In the genomic region with DNA sequence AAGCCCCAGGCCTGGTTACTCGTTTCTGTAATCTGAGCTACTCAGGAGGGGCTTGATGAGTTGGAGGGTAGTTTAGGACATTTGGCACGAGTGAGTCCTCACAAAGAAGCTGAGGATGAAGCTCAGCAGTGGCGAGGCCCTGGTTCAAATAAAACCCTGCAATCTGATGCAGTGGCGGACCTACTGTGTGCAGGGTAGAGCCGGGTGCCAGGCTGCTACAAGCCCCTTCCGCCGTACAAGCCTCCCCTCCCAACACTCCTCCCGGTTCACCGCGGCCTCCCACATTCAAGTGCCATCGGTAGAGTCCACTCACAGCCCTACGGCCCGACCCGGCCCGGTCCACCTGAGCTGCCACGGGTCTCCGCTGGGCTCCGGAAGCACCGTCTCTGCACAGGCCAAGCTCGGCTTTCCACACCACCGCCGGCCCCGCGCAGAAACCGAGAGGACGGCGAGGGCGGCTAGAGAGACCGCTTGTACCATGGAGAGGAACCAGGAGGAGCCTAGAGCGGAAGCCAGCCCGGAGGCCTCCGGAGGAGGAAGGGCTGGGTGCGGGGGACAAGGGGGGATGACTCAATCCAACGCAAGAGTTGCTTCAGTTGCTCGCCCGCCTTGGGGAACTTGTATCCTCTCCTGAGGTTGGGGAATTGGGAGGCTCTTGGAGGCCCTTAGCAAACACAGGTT, we compare ENCODE assay signal across 8 mouse cellular contexts. TPM values are rescaled to one million over a fixed set of nuclear protein-coding genes. Genes with fewer than 3 reads are reported as not detected.
DNase-seq lines count a peak whose midpoint lies in the region; ATAC-seq and TF ChIP-seq lines count a peak whose summit lies in the region.

Gene Arl14ep, minus strand, starts transcription at position 466 of the 681 bp plus-strand sequence.

- H3K4me2 ChIP-seq in embryonic facial prominence, embryonic 13.5 days: peak within 1 kb of the TSS; percentile 64
- H3K4me2 ChIP-seq in limb, embryonic 12.5 days: peak within 1 kb of the TSS; percentile 56
- H3K4me2 ChIP-seq in midbrain, embryonic 15.5 days: peak within 1 kb of the TSS; percentile 81

- WGBS in embryonic facial prominence, embryonic 13.5 days: under 1% methylated on average over 36 of the region's 36 CpGs
- WGBS in kidney, adult 2 months: 1% methylated on average over 36 of the region's 36 CpGs
- 1% methylated on average over 36 of the region's 36 CpGs for WGBS in limb, embryonic 12.5 days
- WGBS in midbrain, embryonic 15.5 days: under 1% methylated on average over 36 of the region's 36 CpGs
- WGBS in spleen, adult 2 months: 2% methylated on average over 36 of the region's 36 CpGs

- DNase-seq in 3134 (ENCODE audit: extremely low read depth, insufficient read length, low spot score): peak; percentile 89
- peak; percentile 91 for DNase-seq in adrenal gland, postnatal 36 days
- peak; percentile 87 to 90 for DNase-seq in heart, adult 18-20 months
- peak; percentile 90 for DNase-seq in kidney, adult 2 months
- peak; percentile 59 to 70 for DNase-seq in spleen, adult 2 months (ENCODE audit: low read depth in 1 of 2, low spot score in 2 of 2)

- H3K4me3 ChIP-seq in embryonic facial prominence, embryonic 13.5 days: peak within 1 kb of the TSS; percentile 84
- H3K4me3 ChIP-seq in kidney, adult 2 months (ENCODE audit: insufficient read depth, low read depth, low read length): peak within 1 kb of the TSS; percentile 99
- H3K4me3 ChIP-seq in limb, embryonic 12.5 days (replicated peaks): peak within 1 kb of the TSS; percentile 87
- H3K4me3 ChIP-seq in midbrain, embryonic 15.5 days: peak within 1 kb of the TSS; percentile 73
- peak within 1 kb of the TSS; percentile 92 for H3K4me3 ChIP-seq in spleen, adult 2 months (ENCODE audit: extremely low read depth, insufficient read depth, insufficient read length)

- peaks cover 7% of the 10 kb centered on the region; the same call in 1 of the 2 replicates for H3K36me3 ChIP-seq in embryonic facial prominence, embryonic 13.5 days
- H3K36me3 ChIP-seq in kidney, adult 2 months (ENCODE audit: control insufficient read depth, insufficient read depth, low read length): no peaks in the 10 kb centered on the region
- H3K36me3 ChIP-seq in limb, embryonic 12.5 days: peaks cover under 1% of the 10 kb centered on the region; the same call in 1 of the 2 replicates
- H3K36me3 ChIP-seq in midbrain, embryonic 15.5 days (replicated peaks): no peaks in the 10 kb centered on the region
- no peaks in the 10 kb centered on the region; the same call in 1 of the 2 replicates for H3K36me3 ChIP-seq in spleen, adult 2 months (ENCODE audit: control insufficient read depth, insufficient read depth, low read length)

- H3K9ac ChIP-seq in embryonic facial prominence, embryonic 13.5 days: peak within 1 kb of the TSS; percentile 95
- peak within 1 kb of the TSS; percentile 88 for H3K9ac ChIP-seq in limb, embryonic 12.5 days (replicated peaks)
- peak within 1 kb of the TSS; percentile 99 for H3K9ac ChIP-seq in midbrain, embryonic 15.5 days

- H3K9me3 ChIP-seq in embryonic facial prominence, embryonic 13.5 days: no peaks in the 10 kb centered on the region
- H3K9me3 ChIP-seq in limb, embryonic 12.5 days: no peaks in the 10 kb centered on the region
- no peaks in the 10 kb centered on the region for H3K9me3 ChIP-seq in midbrain, embryonic 15.5 days

- peak within 1 kb of the TSS; percentile 68 for H3K27ac ChIP-seq in embryonic facial prominence, embryonic 13.5 days
- H3K27ac ChIP-seq in kidney, adult 2 months (ENCODE audit: insufficient read depth, low read depth, low read length): peak within 1 kb of the TSS; percentile 76
- H3K27ac ChIP-seq in limb, embryonic 12.5 days: peak within 1 kb of the TSS; percentile 73
- H3K27ac ChIP-seq in midbrain, embryonic 15.5 days: peak within 1 kb of the TSS; percentile 63
- peak within 1 kb of the TSS; percentile 43; the same call in 1 of the 2 replicates for H3K27ac ChIP-seq in spleen, adult 2 months (ENCODE audit: insufficient read depth, low read length)

- TF ChIP-seq POLR2A in kidney, adult 2 months (IDR thresholded peaks at IDR 0.05; ENCODE audit: low read depth, low read length): peak; percentile 39
- peak; percentile 31 for TF ChIP-seq POLR2A in spleen, adult 2 months (IDR thresholded peaks at IDR 0.05; ENCODE audit: low read depth, low read length)

- no peaks in the 10 kb centered on the region for H3K27me3 ChIP-seq in embryonic facial prominence, embryonic 13.5 days
- no peaks in the 10 kb centered on the region for H3K27me3 ChIP-seq in kidney, adult 2 months (replicated peaks; ENCODE audit: control insufficient read depth, insufficient read depth, low read length)
- no peaks in the 10 kb centered on the region; the same call in 1 of the 2 replicates for H3K27me3 ChIP-seq in limb, embryonic 12.5 days
- no peaks in the 10 kb centered on the region for H3K27me3 ChIP-seq in midbrain, embryonic 15.5 days (replicated peaks)
- no peaks in the 10 kb centered on the region for H3K27me3 ChIP-seq in spleen, adult 2 months (ENCODE audit: control insufficient read depth, insufficient read depth, low read length)

- peak; percentile 96 for ATAC-seq in embryonic facial prominence, embryonic 13.5 days (ENCODE audit: insufficient number of reproducible peaks, insufficient read depth, low FRiP score, low TSS enrichment, low read depth)
- ATAC-seq in limb, embryonic 12.5 days (ENCODE audit: insufficient number of reproducible peaks, insufficient read depth, low FRiP score, low TSS enrichment, low read depth): peak; percentile 95
- peak; percentile 99 for ATAC-seq in midbrain, embryonic 15.5 days (replicated peaks)

- H3K4me1 ChIP-seq in embryonic facial prominence, embryonic 13.5 days: peaks cover 18% of the 10 kb centered on the region
- H3K4me1 ChIP-seq in kidney, adult 2 months (ENCODE audit: control insufficient read depth, insufficient read depth, low read length): no peaks in the 10 kb centered on the region
- peaks cover 8% of the 10 kb centered on the region; the same call in 1 of the 2 replicates for H3K4me1 ChIP-seq in limb, embryonic 12.5 days (replicated peaks)
- peaks cover 14% of the 10 kb centered on the region for H3K4me1 ChIP-seq in midbrain, embryonic 15.5 days
- H3K4me1 ChIP-seq in spleen, adult 2 months (ENCODE audit: control insufficient read depth, insufficient read depth, insufficient read length): no peaks in the 10 kb centered on the region; the same call in 1 of the 2 replicates

- TF ChIP-seq CTCF in kidney, adult 2 months (conservative IDR thresholded peaks at IDR 0.05; ENCODE audit: insufficient read depth, insufficient read length, low read depth, low read length): no peak
- no peak for TF ChIP-seq CTCF in spleen, adult 2 months (IDR thresholded peaks at IDR 0.05; ENCODE audit: extremely low read depth, insufficient read depth, insufficient read length, insufficient replicate concordance)

RNA-seq across cellular contexts. Expression of gene Arl14ep, which starts in this region (rescaled TPM):
- total RNA-seq in adrenal gland, postnatal 36 days (2021): 10 to 100 TPM; 29.3 to 32.9 TPM
- polyA plus RNA-seq in embryonic facial prominence, embryonic 13.5 days (2015; fragmentation: Nextera tagmentation; extraction: Ambion mirVana): 60.7 and 65.7 TPM in 2 replicates
- total RNA-seq in heart, adult 18-20 months (2021): 10 to 100 TPM in 1 of 2 experiments, 1 to 10 TPM in 1; 9.3 to 11.1 TPM
- polyA plus RNA-seq in kidney, adult 2 months (2012; rRNA removed): 5.7 and 6.7 TPM in 2 replicates
- polyA plus RNA-seq in limb, embryonic 12.5 days (2016; fragmentation: Nextera tagmentation; extraction: Ambion mirVana): 65.3 and 66.8 TPM in 2 replicates
- 32.0 and 34.4 TPM in 2 replicates for polyA plus RNA-seq in midbrain, embryonic 15.5 days (2015; fragmentation: Nextera tagmentation; extraction: Ambion mirVana)
- polyA plus RNA-seq in spleen, adult 2 months (2012; rRNA removed): 2.4 and 3.1 TPM in 2 replicates

Comparison
In these comparisons a context has a peak if more than half of its experiments do, and no peak if none do; other contexts are left out.
1. Peak in every context shown above with its lines: DNase-seq, ATAC-seq, H3K4me3 ChIP-seq and H3K27ac ChIP-seq.